Mouse (Mus musculus): ENCODE measurements around the gene Efemp2. TPM values are rescaled to one million over a fixed set of nuclear protein-coding genes. Genes with fewer than 3 reads are reported as not detected.
"Not testable (repeated sequence)": the region's sequence is repeated elsewhere in the genome, so short reads cannot be mapped to it uniquely, and the experiment has no call there.

Gene Efemp2
- polyA plus RNA-seq, 1 experiment = 0.04 TPM

GRCm38 (mm10) chr19:5483386-5484359 lies 9.9 kb downstream of the Efemp2 start:
- peaks cover 40% of the 10 kb centered on the region for H3K4me1 ChIP-seq (ENCODE audit: control insufficient read depth)
- peaks cover 55% of the 10 kb centered on the region for H3K36me3 ChIP-seq (ENCODE audit: control insufficient read depth)
- no peaks in the 10 kb centered on the region for H3K27me3 ChIP-seq (ENCODE audit: control insufficient read depth)
- H3K9me3 ChIP-seq (ENCODE audit: control insufficient read depth, low read length) = no peaks in the 10 kb centered on the region
- TF ChIP-seq GATA1 (IDR thresholded peaks at IDR 0.05; ENCODE audit: low read length) = no peak
- no peak for TF ChIP-seq TAL1 (IDR thresholded peaks at IDR 0.05; ENCODE audit: low read length)
- no peak overlapping the region for H3K4me3 ChIP-seq (replicated peaks)

DNA sequence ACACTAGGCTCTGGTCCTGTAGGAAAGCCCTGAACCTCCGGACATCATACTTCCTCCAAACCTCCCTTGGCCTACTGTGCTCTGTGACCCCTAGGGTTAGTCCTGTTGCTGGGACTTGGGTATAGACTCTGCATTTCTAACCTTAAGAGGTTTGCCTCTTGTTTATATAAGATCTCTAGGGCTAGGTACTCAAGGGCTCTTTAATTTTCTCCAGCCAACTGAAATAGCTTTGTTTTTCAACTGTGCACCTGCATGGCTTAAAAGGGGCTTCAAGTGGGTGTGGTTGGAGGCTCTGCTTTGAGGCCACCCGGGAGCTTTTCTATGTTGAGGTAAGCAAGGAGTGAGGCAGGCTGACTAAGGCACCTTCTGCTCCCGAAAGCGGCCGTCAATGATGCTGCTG lies 10.7 kb downstream of the Efemp2 start:
- Histone ChIP-seq H3K4me1 (ENCODE audit: control insufficient read depth) (peaks cover 48% of the 10 kb centered on the region), H3K27me3 (ENCODE audit: control insufficient read depth) (no peaks in the 10 kb centered on the region), H3K4me3 (replicated peaks) (no peak overlapping the region), H3K9me3 (ENCODE audit: control insufficient read depth, low read length) (no peaks in the 10 kb centered on the region), H3K36me3 (ENCODE audit: control insufficient read depth) (peaks cover 55% of the 10 kb centered on the region)
- TF ChIP-seq GATA1 (IDR thresholded peaks at IDR 0.05; ENCODE audit: low read length) (no peak), TAL1 (IDR thresholded peaks at IDR 0.05; ENCODE audit: low read length) (no peak)

DNA sequence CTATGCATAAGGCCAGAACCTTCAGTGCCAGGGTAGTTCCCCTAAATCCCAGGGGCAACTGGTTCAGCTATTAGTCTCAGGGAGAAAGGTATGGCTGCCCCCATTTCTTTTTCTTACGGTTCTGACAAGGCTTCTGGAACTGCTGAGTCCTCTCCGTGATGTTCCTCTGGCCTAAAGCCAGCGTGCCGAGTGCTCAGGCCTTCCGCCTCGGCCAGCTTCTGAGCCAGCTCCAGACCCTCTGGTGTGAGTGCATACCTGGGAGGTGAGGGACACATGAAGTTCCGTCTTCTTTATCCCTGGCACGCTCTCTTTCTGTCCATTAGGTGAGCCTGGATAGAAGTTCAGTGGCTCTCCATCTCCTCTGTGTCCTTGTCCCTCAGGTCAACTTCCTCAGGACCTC lies 11.6 kb downstream of the Efemp2 start:
- H3K4me3 ChIP-seq (replicated peaks) = no peak overlapping the region
- H3K36me3 ChIP-seq (ENCODE audit: control insufficient read depth) = peaks cover 55% of the 10 kb centered on the region
- TF ChIP-seq GATA1 (IDR thresholded peaks at IDR 0.05; ENCODE audit: low read length) = no peak
- TF ChIP-seq TAL1 (IDR thresholded peaks at IDR 0.05; ENCODE audit: low read length) = no peak

GRCm38 (mm10) chr19:5485821-5486220 lies 12.1 kb downstream of the Efemp2 start:
- Histone ChIP-seq H3K9me3 (ENCODE audit: control insufficient read depth, low read length) (no peaks in the 10 kb centered on the region), H3K36me3 (ENCODE audit: control insufficient read depth) (peaks cover 55% of the 10 kb centered on the region), H3K4me3 (replicated peaks) (no peak overlapping the region), H3K27me3 (ENCODE audit: control insufficient read depth) (no peaks in the 10 kb centered on the region), H3K4me1 (ENCODE audit: control insufficient read depth) (peaks cover 59% of the 10 kb centered on the region)
- no peak for TF ChIP-seq GATA1 (IDR thresholded peaks at IDR 0.05; ENCODE audit: low read length)
- TF ChIP-seq TAL1 (IDR thresholded peaks at IDR 0.05; ENCODE audit: low read length) = no peak

More for the DNA sequence above, 11.6 kb downstream of the Efemp2 start:
- Histone ChIP-seq H3K4me1 (ENCODE audit: control insufficient read depth) (peaks cover 55% of the 10 kb centered on the region), H3K27me3 (ENCODE audit: control insufficient read depth) (no peaks in the 10 kb centered on the region), H3K9me3 (ENCODE audit: control insufficient read depth, low read length) (no peaks in the 10 kb centered on the region)

DNA sequence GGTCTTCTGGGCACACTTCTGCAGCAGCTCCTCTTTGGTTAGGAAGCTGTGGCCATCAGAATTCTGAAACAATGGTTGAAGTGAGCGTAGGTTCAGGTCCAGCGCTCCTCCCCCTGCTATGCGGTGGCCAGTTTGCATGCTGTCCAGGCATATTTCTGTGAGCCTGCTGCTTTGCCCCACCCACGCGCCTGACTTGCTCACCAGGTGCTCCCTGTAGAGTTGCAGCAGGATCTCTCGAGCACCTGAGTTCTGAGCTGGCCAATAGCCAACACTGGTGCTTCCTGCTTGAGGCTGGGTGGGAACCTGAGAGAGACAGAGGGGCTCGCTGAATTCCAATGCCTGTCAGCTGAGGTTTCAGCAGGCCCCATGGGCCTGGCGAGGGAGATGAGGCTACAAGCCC lies 12.5 kb downstream of the Efemp2 start:
- Histone ChIP-seq H3K36me3 (ENCODE audit: control insufficient read depth) (peaks cover 55% of the 10 kb centered on the region), H3K4me3 (replicated peaks) (no peak overlapping the region), H3K9me3 (ENCODE audit: control insufficient read depth, low read length) (no peaks in the 10 kb centered on the region), H3K27me3 (ENCODE audit: control insufficient read depth) (no peaks in the 10 kb centered on the region), H3K4me1 (ENCODE audit: control insufficient read depth) (peaks cover 64% of the 10 kb centered on the region)
- TF ChIP-seq TAL1 (IDR thresholded peaks at IDR 0.05; ENCODE audit: low read length) (no peak), GATA1 (IDR thresholded peaks at IDR 0.05; ENCODE audit: low read length) (no peak)

DNA sequence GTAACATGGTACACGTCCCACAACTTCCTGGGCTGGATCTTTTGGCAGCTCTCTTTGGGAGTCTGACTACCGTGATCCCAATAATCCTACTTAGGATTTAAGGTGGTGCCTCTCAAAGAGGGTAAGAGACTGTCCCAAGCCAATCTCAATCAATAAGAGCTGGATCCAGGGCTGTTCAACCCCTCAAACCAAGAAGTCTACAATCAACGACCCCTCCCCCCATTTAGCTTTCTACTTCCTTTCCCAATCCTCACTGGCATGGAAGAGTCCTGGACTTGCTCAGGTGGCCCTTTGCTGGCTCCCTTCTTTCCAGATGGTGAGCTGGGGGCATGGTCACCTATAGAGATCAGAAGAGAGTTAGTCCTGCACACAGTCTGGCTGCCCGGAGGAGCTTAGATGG lies 13.0 kb downstream of the Efemp2 start:
- Histone ChIP-seq H3K36me3 (ENCODE audit: control insufficient read depth) (peaks cover 52% of the 10 kb centered on the region), H3K4me3 (replicated peaks) (peak overlapping the region; percentile 66), H3K27me3 (ENCODE audit: control insufficient read depth) (no peaks in the 10 kb centered on the region), H3K9me3 (ENCODE audit: control insufficient read depth, low read length) (no peaks in the 10 kb centered on the region), H3K4me1 (ENCODE audit: control insufficient read depth) (peaks cover 68% of the 10 kb centered on the region)
- TF ChIP-seq TAL1 (IDR thresholded peaks at IDR 0.05; ENCODE audit: low read length) = no peak
- no peak for TF ChIP-seq GATA1 (IDR thresholded peaks at IDR 0.05; ENCODE audit: low read length)

DNA sequence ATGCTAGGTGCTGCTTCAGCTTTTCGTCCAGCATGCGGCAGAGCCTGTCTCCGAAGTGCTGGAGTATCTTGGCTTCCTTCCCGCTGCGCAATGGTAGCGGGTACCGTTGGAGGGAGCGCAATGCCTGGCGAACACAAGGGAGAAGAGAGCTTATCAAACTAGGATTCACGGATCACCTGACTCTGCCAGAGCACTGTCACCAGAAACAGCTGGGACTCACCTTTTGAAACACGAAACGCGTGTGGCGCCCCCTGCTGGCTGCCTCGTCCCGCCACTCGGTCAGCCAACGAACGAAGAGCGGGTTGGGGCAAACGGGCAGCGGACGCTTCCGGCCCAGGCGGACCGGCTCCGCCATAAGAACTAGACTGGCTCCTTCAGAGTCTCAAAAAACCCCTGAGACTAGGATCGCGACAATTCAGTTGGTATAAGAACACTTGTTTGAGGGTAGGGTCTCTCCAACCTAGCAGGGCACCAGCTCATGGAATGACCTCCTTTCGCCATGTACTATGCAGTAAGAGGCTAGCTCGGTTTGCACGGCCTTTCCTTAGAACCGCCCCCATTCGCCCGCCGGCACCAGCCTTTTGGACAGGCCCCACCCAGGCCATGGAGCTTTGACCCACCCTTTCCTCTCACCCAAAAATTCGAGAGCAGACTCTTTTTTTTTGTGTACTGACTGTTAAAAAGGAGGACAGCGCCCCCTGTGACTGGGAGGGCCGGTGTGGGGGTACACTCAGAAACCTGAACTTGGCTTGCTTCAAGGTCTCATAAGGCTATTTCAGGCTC lies 14.2 kb downstream of the Efemp2 start, which contains the start of gene Mus81:
Gene Mus81, minus strand, starts transcription at position 635 of the 783 bp plus-strand sequence.
- Histone ChIP-seq H3K36me3 (ENCODE audit: control insufficient read depth) (peaks cover 53% of the 10 kb centered on the region), H3K27me3 (ENCODE audit: control insufficient read depth) (no peaks in the 10 kb centered on the region), H3K9me3 (ENCODE audit: control insufficient read depth, low read length) (no peaks in the 10 kb centered on the region), H3K4me3 (replicated peaks) (peak within 1 kb of the TSS; percentile 66), H3K4me1 (ENCODE audit: control insufficient read depth) (peaks cover 78% of the 10 kb centered on the region)
- TF ChIP-seq TAL1 (IDR thresholded peaks at IDR 0.05; ENCODE audit: low read length) = no peak

DNA sequence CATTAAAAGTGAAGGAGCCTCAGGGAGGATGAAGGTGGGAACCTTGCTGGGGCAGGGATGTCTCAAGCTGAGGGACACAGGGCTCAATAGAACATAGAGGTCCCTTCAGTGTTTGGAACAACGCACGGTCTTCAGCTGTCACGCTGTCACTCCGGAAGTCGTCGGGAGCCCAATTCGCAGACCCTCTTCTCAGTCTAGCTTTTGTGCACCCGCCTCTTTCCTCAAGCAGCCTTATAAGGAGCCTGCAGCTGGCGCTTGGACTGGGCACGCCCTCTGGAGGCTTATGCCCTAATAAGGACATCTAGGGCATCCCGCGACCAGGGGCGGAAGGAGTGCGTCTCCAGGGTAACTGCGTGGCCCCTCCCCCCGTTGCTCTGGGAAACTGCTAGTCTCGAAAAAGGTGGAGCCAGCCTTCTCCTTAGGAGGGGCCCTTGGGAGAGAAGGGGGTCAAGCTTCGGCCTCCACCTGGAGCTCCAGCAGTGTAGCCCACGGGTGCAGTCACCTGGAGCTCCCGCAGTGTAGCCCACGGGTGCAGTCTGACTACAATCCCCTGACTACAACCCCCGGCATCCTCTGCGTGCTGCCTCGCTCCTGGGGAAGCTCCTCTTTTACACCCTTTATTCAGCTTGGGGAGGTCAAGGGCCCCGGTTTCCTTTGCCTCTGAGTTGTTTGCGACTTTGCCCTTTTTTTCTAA lies 15.3 kb downstream of the Efemp2 start:
- H3K4me3 ChIP-seq (replicated peaks) = peak overlapping the region; percentile 66
- peaks cover 71% of the 10 kb centered on the region for H3K4me1 ChIP-seq (ENCODE audit: control insufficient read depth)
- no peaks in the 10 kb centered on the region for H3K9me3 ChIP-seq (ENCODE audit: control insufficient read depth, low read length)
- H3K36me3 ChIP-seq (ENCODE audit: control insufficient read depth) = peaks cover 53% of the 10 kb centered on the region
- TF ChIP-seq GATA1 (IDR thresholded peaks at IDR 0.05; ENCODE audit: low read length) (no peak), TAL1 (IDR thresholded peaks at IDR 0.05; ENCODE audit: low read length) (no peak)
- no peaks in the 10 kb centered on the region for H3K27me3 ChIP-seq (ENCODE audit: control insufficient read depth)

GRCm38 (mm10) chr19:5489721-5490120 lies 16.0 kb downstream of the Efemp2 start:
- Histone ChIP-seq H3K36me3 (ENCODE audit: control insufficient read depth) (peaks cover 53% of the 10 kb centered on the region), H3K4me3 (replicated peaks) (peak overlapping the region; percentile 99), H3K4me1 (ENCODE audit: control insufficient read depth) (peaks cover 71% of the 10 kb centered on the region)
- not testable (repeated sequence) for H3K27me3 ChIP-seq (ENCODE audit: control insufficient read depth); H3K9me3 ChIP-seq (ENCODE audit: control insufficient read depth, low read length)

All from erythroblast, embryonic 14.5 days (primary cell).